Mouse (Mus musculus) thymus, postnatal 0 days (tissue): ENCODE measurements around the gene Clp1. TPM values are rescaled to one million over a fixed set of nuclear protein-coding genes. Genes with fewer than 3 reads are reported as not detected.
"Not testable (repeated sequence)": the region's sequence is repeated elsewhere in the genome, so short reads cannot be mapped to it uniquely, and the experiment has no call there.

Experiments used
- DNase-seq: peaks from one replicate; pipeline ENCODE4 v3.0.0-alpha.2; 2015; ENCODE audit warnings: low spot score
- polyA plus RNA-seq: library from polyadenylated mRNA; unstranded; fragments of >200 nt; fragmentation: Nextera tagmentation; extraction: Ambion mirVana; gene quantifications from 2 replicates; pipeline ENCODE4 v1.2.1, GENCODE M21; 2015

Clp1 gene
- polyA plus RNA-seq, 1 experiment from 2014 or later, result 62.1 TPM

- no peak for DNase-seq
These were observed 11.2 kb upstream of the Clp1 start for GRCm38 (mm10) chr2:84738271-84738911.

GRCm38 (mm10) chr2:84737451-84737925 lies 10.3 kb upstream of the Clp1 start:
- no peak for DNase-seq

GRCm38 (mm10) chr2:84736312-84737161 lies 9.4 kb upstream of the Clp1 start:
- DNase-seq, result no peak

- DNase-seq, result no peak
These were observed 8.3 kb upstream of the Clp1 start for GRCm38 (mm10) chr2:84735346-84735920.

- DNase-seq, result no peak
These were observed 7.8 kb upstream of the Clp1 start for GRCm38 (mm10) chr2:84734919-84735318.

- DNase-seq, result no peak
These were observed 7.3 kb upstream of the Clp1 start for GRCm38 (mm10) chr2:84734351-84734864.

GRCm38 (mm10) chr2:84733579-84734300 lies 6.6 kb upstream of the Clp1 start, which contains the start of gene Ypel4:
Gene Ypel4 (plus strand): TSS chr2:84734058.
- DNase-seq, result no peak

GRCm38 (mm10) chr2:84732394-84732793 lies 5.2 kb upstream of the Clp1 start:
- no peak for DNase-seq

GRCm38 (mm10) chr2:84731206-84731605 lies 4.1 kb upstream of the Clp1 start:
- no peak for DNase-seq

- not testable (repeated sequence) for DNase-seq
These were observed 1.0 kb upstream of the Clp1 start for GRCm38 (mm10) chr2:84728191-84728590.

- DNase-seq, result no peak
These were observed 434 bp downstream of the Clp1 start for GRCm38 (mm10) chr2:84726716-84727115.

- DNase-seq, result no peak
These were observed 1.4 kb downstream of the Clp1 start for GRCm38 (mm10) chr2:84725770-84726169.

- no peak for DNase-seq
These were observed 3.3 kb downstream of the Clp1 start for GRCm38 (mm10) chr2:84723856-84724255.

GRCm38 (mm10) chr2:84721182-84721581 lies 6.0 kb downstream of the Clp1 start:
- no peak for DNase-seq

GRCm38 (mm10) chr2:84720718-84721117 lies 6.4 kb downstream of the Clp1 start:
- DNase-seq, result no peak

- no peak for DNase-seq
These were observed 9.8 kb downstream of the Clp1 start for GRCm38 (mm10) chr2:84717357-84717756.

GRCm38 (mm10) chr2:84716423-84717355 lies 10.5 kb downstream of the Clp1 start:
- DNase-seq, result no peak

- DNase-seq, result peak; percentile 94
These were observed 11.4 kb downstream of the Clp1 start for GRCm38 (mm10) chr2:84715562-84716361.
